Mouse (Mus musculus) ES-Bruce4 (cell line): Measurements from ENCODE around the gene Hs1bp3.

Experiments
- CTCF ChIP-seq: IDR thresholded peaks from one replicate; pipeline ENCODE4 v1.8.1; 2011; ENCODE audit warnings: low read depth, low read length
- EP300 ChIP-seq: IDR thresholded peaks from 2 replicates; pipeline ENCODE4 v1.6.1; 2011; ENCODE audit warnings: low read depth, low read length; ENCODE audit not compliant: insufficient read depth
- POLR2A ChIP-seq: IDR thresholded peaks from one replicate; pipeline ENCODE4 v1.8.1; 2011; ENCODE audit warnings: low read length; ENCODE audit not compliant: insufficient read depth

DNA sequence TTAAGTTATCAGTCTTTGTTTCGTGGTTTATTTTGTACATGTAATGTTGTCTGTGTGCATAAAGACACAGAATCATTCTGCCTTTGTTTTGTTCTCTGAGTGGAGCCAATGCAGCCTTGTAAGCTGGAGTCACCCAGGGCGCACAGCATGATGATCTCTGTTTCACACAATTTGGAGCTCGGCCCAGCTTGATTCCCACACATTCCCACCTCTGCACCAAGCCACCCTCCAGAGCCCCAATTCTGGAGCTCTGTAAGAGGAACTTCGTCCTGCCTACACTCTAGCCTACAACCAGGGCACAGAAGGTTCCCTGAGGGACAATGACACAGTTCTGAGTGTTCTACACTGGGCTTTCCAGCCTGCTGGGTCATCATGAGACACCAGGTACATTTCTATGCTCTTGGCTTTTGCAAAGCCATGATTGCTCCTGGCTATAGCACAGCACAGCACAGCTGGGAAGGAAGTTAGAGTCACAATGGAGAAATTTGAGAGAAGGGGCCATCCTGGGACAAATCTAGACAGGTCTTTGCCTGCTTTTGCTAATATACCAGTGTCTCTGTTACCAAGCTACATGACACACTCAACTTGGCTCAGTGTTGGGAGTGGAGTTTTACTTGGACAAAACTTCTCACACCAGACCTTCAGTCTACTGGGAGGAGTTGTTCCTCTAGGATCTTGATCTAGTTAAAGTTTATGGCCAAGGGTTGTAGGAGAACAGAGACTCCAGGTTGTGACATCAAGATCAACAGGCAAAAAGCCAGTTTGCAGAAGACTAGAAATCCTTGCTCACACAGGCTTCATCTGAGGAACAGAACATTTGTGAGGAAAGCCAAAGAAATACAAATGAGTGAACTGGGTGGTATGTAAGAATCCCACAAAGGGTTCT lies 75.5 kb downstream of the Hs1bp3 start:
- no peak for TF ChIP-seq CTCF
- no peak for TF ChIP-seq POLR2A
- TF ChIP-seq EP300, result no peak
